6 mouse cellular contexts compared by ENCODE assay signal in genomic region chr15:86181321-86181720, GRCm38 (mm10). TPM values are rescaled to one million over a fixed set of nuclear protein-coding genes. Genes with fewer than 3 reads are reported as not detected.
DNase-seq lines count a peak whose midpoint lies in the region; ATAC-seq and TF ChIP-seq lines count a peak whose summit lies in the region.
"Not testable (repeated sequence)": the region's sequence is repeated elsewhere in the genome, so short reads cannot be mapped to it uniquely, and the experiment has no call there.

No protein-coding gene starts in this region.

- H3K36me3 ChIP-seq in heart, embryonic 12.5 days; kidney, postnatal 0 days (ENCODE audit: insufficient read depth, low read length); liver, postnatal 0 days (replicated peaks; ENCODE audit: insufficient read depth, low read length); neural tube, embryonic 13.5 days: not testable (repeated sequence)

- not testable (repeated sequence) for ATAC-seq in heart, embryonic 12.5 days (ENCODE audit: insufficient number of reproducible peaks, low FRiP score); kidney, postnatal 0 days (replicated peaks; ENCODE audit: low FRiP score, low read depth); liver, postnatal 0 days; neural tube, embryonic 13.5 days (ENCODE audit: low read depth)

- 0 out of 2 replicates have a peak, but pooled peaks have one; percentile 2 for TF ChIP-seq CTCF in kidney, postnatal 0 days (IDR thresholded peaks at IDR 0.05; ENCODE audit: low read depth)
- not testable (repeated sequence) for TF ChIP-seq CTCF in liver, postnatal 0 days (IDR thresholded peaks at IDR 0.05; ENCODE audit: low read depth)

- 90% methylated on average over 3 of the region's 3 CpGs for WGBS in heart, embryonic 12.5 days
- 96% methylated on average over 3 of the region's 3 CpGs for WGBS in kidney, postnatal 0 days
- WGBS in liver, postnatal 0 days (ENCODE audit: insufficient replicate concordance), result 80% methylated on average over 3 of the region's 3 CpGs
- WGBS in neural tube, embryonic 13.5 days, result 92% methylated on average over 3 of the region's 3 CpGs

- H3K9me3 ChIP-seq in heart, embryonic 12.5 days (replicated peaks); kidney, postnatal 0 days (replicated peaks; ENCODE audit: low read length); liver, postnatal 0 days (ENCODE audit: low read length); neural tube, embryonic 13.5 days: not testable (repeated sequence)

- H3K4me1 ChIP-seq in heart, embryonic 12.5 days (replicated peaks), result peaks cover 54% of the 10 kb centered on the region
- peaks cover 14% of the 10 kb centered on the region; the same call in 1 of the 2 replicates for H3K4me1 ChIP-seq in kidney, postnatal 0 days (replicated peaks; ENCODE audit: insufficient read depth, low read length)
- peaks cover 21% of the 10 kb centered on the region for H3K4me1 ChIP-seq in liver, postnatal 0 days (ENCODE audit: insufficient read depth)
- H3K4me1 ChIP-seq in neural tube, embryonic 13.5 days (replicated peaks), result peaks cover 44% of the 10 kb centered on the region

- TF ChIP-seq EP300 in liver, postnatal 0 days (IDR thresholded peaks at IDR 0.05; ENCODE audit: low read depth), result not testable (repeated sequence)

- H3K27me3 ChIP-seq in heart, embryonic 12.5 days (replicated peaks); kidney, postnatal 0 days (ENCODE audit: insufficient read depth, low read length); liver, postnatal 0 days (ENCODE audit: insufficient read depth, low read length); neural tube, embryonic 13.5 days: not testable (repeated sequence)

- not testable (repeated sequence) for H3K27ac ChIP-seq in heart, embryonic 12.5 days (ENCODE audit: poor library complexity, severe bottlenecking); kidney, postnatal 0 days
- peak overlapping the region; percentile 92 for H3K27ac ChIP-seq in liver, postnatal 0 days (ENCODE audit: low read depth)
- H3K27ac ChIP-seq in neural tube, embryonic 13.5 days (replicated peaks), result peak overlapping the region; percentile 69; the same call in 1 of the 2 replicates

- H3K4me2 ChIP-seq in heart, embryonic 12.5 days, result 0 out of 2 replicates have a peak overlapping the region, but pooled peaks have one; percentile 44
- not testable (repeated sequence) for H3K4me2 ChIP-seq in kidney, postnatal 0 days (ENCODE audit: low read length); neural tube, embryonic 13.5 days
- H3K4me2 ChIP-seq in liver, postnatal 0 days (ENCODE audit: low read depth, low read length), result 0 out of 2 replicates have a peak overlapping the region, but pooled peaks have one; percentile 1

- DNase-seq in cerebellum, adult 9-10 months, result peak; percentile 32
- not testable (repeated sequence) for DNase-seq in kidney, postnatal 0 days (ENCODE audit: low spot score); liver, postnatal 0 days
- peak; percentile 32 for DNase-seq in thymus, postnatal 14 days

- H3K9ac ChIP-seq in heart, embryonic 12.5 days; kidney, postnatal 0 days (ENCODE audit: low read depth, low read length); liver, postnatal 0 days (replicated peaks); neural tube, embryonic 13.5 days: not testable (repeated sequence)

- H3K4me3 ChIP-seq in heart, embryonic 12.5 days; kidney, postnatal 0 days (replicated peaks; ENCODE audit: low read depth, low read length); liver, postnatal 0 days (ENCODE audit: low read depth, low read length); neural tube, embryonic 13.5 days: not testable (repeated sequence)

RNA-seq across cellular contexts. Expression of gene Cerk, which starts 4.6 kb away (rescaled TPM):
- 15.3 and 16.3 TPM in 2 replicates for polyA plus RNA-seq in heart, embryonic 12.5 days (2016; fragmentation: Nextera tagmentation; extraction: Ambion mirVana)
- polyA plus RNA-seq in kidney, postnatal 0 days (2015; fragmentation: Nextera tagmentation; extraction: Ambion mirVana), result 9.4 and 10.6 TPM in 2 replicates
- 5.5 and 6.1 TPM in 2 replicates for polyA plus RNA-seq in liver, postnatal 0 days (2015; fragmentation: Nextera tagmentation; extraction: Ambion mirVana)
- 30.4 and 31.4 TPM in 2 replicates for polyA plus RNA-seq in neural tube, embryonic 13.5 days (2015; fragmentation: Nextera tagmentation; extraction: Ambion mirVana)

RNA-seq across cellular contexts. Expression of gene Tbc1d22a, which starts 32.9 kb away (rescaled TPM):
- polyA plus RNA-seq in heart, embryonic 12.5 days (2016; fragmentation: Nextera tagmentation; extraction: Ambion mirVana), result 10.3 and 10.7 TPM in 2 replicates
- 12.7 and 14.0 TPM in 2 replicates for polyA plus RNA-seq in kidney, postnatal 0 days (2015; fragmentation: Nextera tagmentation; extraction: Ambion mirVana)
- 6.0 and 6.4 TPM in 2 replicates for polyA plus RNA-seq in liver, postnatal 0 days (2015; fragmentation: Nextera tagmentation; extraction: Ambion mirVana)
- polyA plus RNA-seq in neural tube, embryonic 13.5 days (2015; fragmentation: Nextera tagmentation; extraction: Ambion mirVana), result 10.8 and 12.4 TPM in 2 replicates
